Mouse (Mus musculus) intestine, embryonic 14.5 days (tissue): ENCODE data around the gene Prkcz. TPM values are rescaled to one million over a fixed set of nuclear protein-coding genes. Genes with fewer than 3 reads are reported as not detected.

ENCODE experiments used
- ATAC-seq: fragments of 200-750 bp; cut with Nextera tagmentation; replicated peaks from 2 replicates; pipeline ENCODE4 v1.8.0; 2017; ENCODE audit warnings: low read depth, moderate number of reproducible peaks, moderate TSS enrichment, moderate library complexity; ENCODE audit not compliant: low FRiP score, low TSS enrichment
- DNase-seq: peaks from one replicate; pipeline ENCODE4 v3.0.0-alpha.2; 2018; ENCODE audit warnings: low spot score
- H3K27ac ChIP-seq: fragments of 300-500 bp; sonication (generic); 2 replicates; pipeline ENCODE4 v1.5.1; 2014; ENCODE audit warnings: low read depth, mild to moderate bottlenecking, control low read depth
- H3K27me3 ChIP-seq: fragments of 300-500 bp; sonication (generic); replicated peaks from 2 replicates; pipeline ENCODE4 v1.6.1; 2014; ENCODE audit warnings: low read length, control low read depth; ENCODE audit not compliant: control insufficient read depth, insufficient read depth
- H3K36me3 ChIP-seq: fragments of 300-500 bp; sonication (generic); 2 replicates; pipeline ENCODE4 v1.6.1; 2014; ENCODE audit warnings: low read length, control low read depth; ENCODE audit not compliant: control insufficient read depth, insufficient read depth
- H3K4me1 ChIP-seq: fragments of 300-500 bp; sonication (generic); replicated peaks from 2 replicates; pipeline ENCODE4 v1.6.1; 2014; ENCODE audit warnings: low read length, control low read depth, mixed read lengths; ENCODE audit not compliant: control insufficient read depth, insufficient read depth
- H3K4me2 ChIP-seq: fragments of 300-500 bp; sonication (generic); 2 replicates; pipeline ENCODE4 v1.6.1; 2014; ENCODE audit warnings: low read length
- H3K4me3 ChIP-seq: fragments of 300-500 bp; sonication (generic); 2 replicates; pipeline ENCODE4 v1.5.1; 2014; ENCODE audit warnings: low read depth, low read length, control low read depth, mixed read lengths
- H3K9ac ChIP-seq: fragments of 300-500 bp; sonication (generic); 2 replicates; pipeline ENCODE4 v1.6.1; 2014; ENCODE audit warnings: mild to moderate bottlenecking, low read length
- H3K9me3 ChIP-seq: fragments of 300-500 bp; sonication (generic); 2 replicates; pipeline ENCODE4 v1.6.1; 2016; ENCODE audit warnings: low read length, control low read depth; ENCODE audit not compliant: control insufficient read depth
- WGBS: fragments of 180-500 bp; shearing (Covaris S2); extraction: QIAGEN DNeasy Blood & Tissue Kit; methylation state at CpG from one replicate; pipeline ENCODE4 v1.1.7; 2014; 5-methylcytosine and 5-hydroxymethylcytosine counted together
- polyA plus RNA-seq: library from polyadenylated mRNA; unstranded; fragments of >200 nt; fragmentation: Nextera tagmentation; extraction: Ambion mirVana; gene quantifications from 2 replicates; pipeline ENCODE4 v1.2.1, GENCODE M21; 2014

The Prkcz gene
- polyA plus RNA-seq, 1 experiment from 2014 or later, result 24.1 TPM

DNA sequence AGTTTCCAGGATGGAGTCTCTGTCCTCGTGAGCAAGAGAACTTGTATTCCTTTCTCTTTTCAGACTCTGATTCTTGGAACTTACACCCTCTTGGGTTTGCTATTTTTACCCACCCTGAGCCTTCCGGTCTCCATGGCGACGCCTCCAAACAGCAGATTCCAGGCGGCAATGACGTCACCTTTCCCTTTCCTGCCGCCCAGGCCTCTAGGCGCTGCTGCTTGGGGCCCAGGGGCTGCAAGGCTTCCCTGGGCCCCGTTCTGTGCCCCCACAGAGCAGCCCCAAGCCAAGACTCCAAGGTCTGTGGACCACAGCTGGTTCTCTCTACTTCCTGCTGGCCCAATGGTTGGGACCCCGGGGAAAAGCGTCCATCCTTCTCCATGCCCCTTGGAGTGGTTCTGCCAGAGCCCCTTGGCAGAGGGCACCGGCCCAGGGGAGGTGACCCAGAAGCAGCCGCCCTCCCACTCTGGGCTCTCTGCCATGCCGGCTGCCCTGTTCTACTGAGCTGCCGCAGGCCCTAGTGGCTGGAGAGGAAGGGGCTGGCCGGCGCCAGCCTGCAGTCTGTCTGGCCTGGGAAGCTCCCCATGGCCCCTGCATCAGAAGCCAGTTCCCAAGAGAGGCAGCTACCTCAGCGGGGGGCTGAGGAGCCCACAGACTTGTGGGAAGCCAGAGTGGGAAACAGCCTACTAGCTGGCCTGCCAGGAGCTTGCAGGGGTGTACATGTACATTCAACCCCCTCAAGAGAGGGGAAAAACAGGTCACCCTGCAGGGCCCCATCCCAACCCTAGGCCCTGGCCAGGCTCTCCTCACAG, 125.6 kb downstream of the Prkcz start:
- DNase-seq (peak; percentile 93), ATAC-seq (peak; percentile 83)
- Histone ChIP-seq H3K4me1 (peaks cover 48% of the 10 kb centered on the region), H3K9ac (peak overlapping the region; percentile 49), H3K4me2 (peak overlapping the region; percentile 36), H3K36me3 (no peaks in the 10 kb centered on the region), H3K27me3 (no peaks in the 10 kb centered on the region), H3K9me3 (no peaks in the 10 kb centered on the region), H3K27ac (peak overlapping the region; percentile 99), H3K4me3 (no peak overlapping the region; the same call in 1 of the 2 replicates)
- WGBS, result 5% methylated on average over 18 of the region's 18 CpGs

DNA sequence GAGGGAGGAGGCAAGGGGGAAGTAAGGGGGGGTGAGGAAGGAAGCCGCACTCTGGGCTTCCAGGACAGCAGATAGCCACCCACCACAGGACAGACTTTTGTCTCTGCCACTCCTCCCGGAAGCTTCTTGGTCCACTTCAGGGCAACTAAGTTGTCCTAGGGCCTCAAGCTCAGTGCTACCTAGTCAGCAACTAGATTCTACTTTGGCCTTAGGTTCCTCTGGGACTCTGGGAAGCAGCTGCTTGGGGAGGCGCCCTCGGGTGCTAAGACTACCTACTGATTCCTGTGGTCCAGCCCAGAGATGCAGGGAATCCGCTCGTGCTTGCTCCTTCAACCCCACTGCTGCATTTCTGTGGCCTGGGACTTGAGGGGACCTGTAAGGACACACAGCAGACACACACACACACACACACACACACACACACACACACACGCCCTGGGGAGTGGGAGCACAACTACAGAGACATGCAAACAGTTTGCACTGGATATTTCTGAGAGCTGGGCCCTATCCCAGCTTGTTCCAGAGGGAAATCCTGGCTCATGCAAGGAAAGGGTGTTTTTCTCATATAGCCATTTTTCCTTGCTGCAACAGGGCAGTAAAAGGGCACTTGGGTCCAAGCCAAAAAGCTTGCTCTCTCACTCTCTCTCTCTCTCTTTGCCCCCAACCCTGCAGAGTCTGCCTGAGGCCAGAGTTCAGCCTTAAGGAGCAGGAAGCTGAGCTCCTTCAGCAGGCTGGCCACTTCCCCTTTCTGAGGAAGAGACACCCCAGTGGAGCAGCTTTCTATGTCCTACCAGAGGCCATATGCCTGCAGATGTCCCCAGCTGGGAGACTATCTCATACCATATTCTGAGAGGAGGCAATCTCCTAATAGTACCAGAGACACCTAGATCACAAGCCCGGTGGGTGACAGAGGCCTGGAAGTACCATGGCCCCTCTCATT, 126.5 kb downstream of the Prkcz start:
- peak overlapping the region; percentile 99 for H3K27ac ChIP-seq
- 32% methylated on average over 8 of the region's 8 CpGs for WGBS
- peaks cover 48% of the 10 kb centered on the region for H3K4me1 ChIP-seq
- no peak overlapping the region for H3K4me3 ChIP-seq
- no peaks in the 10 kb centered on the region for H3K36me3 ChIP-seq
- H3K9me3 ChIP-seq, result no peaks in the 10 kb centered on the region
- H3K9ac ChIP-seq, result peak overlapping the region; percentile 49
- ATAC-seq, result peak; percentile 29
- DNase-seq, result no peak
- H3K4me2 ChIP-seq, result peak overlapping the region; percentile 36
- no peaks in the 10 kb centered on the region for H3K27me3 ChIP-seq

DNA sequence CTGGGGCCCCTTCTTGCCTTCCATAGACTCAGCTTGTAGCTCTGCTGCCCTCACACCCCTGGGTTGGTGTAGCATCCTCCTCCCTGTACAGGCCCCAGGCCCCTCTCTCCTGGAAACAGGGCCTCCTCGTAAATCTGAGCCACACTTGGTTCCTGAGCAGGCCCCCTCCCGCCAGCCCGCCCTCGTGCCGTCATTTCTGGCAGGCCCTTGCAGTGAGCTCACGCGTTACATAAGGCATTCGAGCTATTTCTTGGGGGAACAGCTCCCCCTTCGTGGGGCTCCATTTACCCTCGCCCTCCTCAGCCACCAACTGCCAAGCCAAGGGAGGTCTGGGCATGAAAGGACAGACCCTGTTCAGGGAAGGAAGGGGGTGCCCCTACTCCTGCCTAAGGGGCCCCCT, 127.3 kb downstream of the Prkcz start:
- Histone ChIP-seq H3K9me3 (no peaks in the 10 kb centered on the region), H3K4me1 (peaks cover 45% of the 10 kb centered on the region), H3K4me3 (no peak overlapping the region), H3K27ac (peak overlapping the region; percentile 99), H3K36me3 (no peaks in the 10 kb centered on the region), H3K9ac (peak overlapping the region; percentile 36), H3K4me2 (peak overlapping the region; percentile 14; the same call in 1 of the 2 replicates), H3K27me3 (no peaks in the 10 kb centered on the region)
- DNase-seq (peak; percentile 85), ATAC-seq (peak; percentile 68)
- 11% methylated on average over 10 of the region's 10 CpGs for WGBS

DNA sequence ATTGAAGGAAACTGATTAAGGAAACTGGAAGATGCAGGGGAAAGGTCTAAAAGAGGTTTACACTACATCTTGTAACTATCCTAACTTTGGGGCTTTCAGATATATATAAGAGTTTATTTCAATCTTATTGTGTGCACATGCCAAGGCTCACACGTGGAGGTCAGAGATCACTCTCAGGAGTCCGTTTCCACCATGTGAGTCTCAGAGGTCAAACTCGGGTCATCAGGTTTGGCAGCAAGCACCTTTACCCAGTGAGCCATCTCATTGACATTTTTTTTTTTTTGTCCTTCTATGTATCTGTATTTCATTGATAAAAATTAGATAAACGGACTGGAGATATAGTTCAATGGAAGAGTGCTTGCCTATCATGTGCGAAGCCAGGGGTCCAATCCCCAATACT, 132.7 kb downstream of the Prkcz start:
- ATAC-seq (no peak), DNase-seq (no peak)
- no peaks in the 10 kb centered on the region for H3K36me3 ChIP-seq
- H3K27ac ChIP-seq, result no peak overlapping the region
- no peak overlapping the region for H3K4me3 ChIP-seq
- H3K9me3 ChIP-seq, result no peaks in the 10 kb centered on the region
- no peak overlapping the region for H3K4me2 ChIP-seq
- no peak overlapping the region for H3K9ac ChIP-seq
- peaks cover 11% of the 10 kb centered on the region for H3K4me1 ChIP-seq
- H3K27me3 ChIP-seq, result no peaks in the 10 kb centered on the region
- 67% methylated on average over 5 of the region's 5 CpGs for WGBS

DNA sequence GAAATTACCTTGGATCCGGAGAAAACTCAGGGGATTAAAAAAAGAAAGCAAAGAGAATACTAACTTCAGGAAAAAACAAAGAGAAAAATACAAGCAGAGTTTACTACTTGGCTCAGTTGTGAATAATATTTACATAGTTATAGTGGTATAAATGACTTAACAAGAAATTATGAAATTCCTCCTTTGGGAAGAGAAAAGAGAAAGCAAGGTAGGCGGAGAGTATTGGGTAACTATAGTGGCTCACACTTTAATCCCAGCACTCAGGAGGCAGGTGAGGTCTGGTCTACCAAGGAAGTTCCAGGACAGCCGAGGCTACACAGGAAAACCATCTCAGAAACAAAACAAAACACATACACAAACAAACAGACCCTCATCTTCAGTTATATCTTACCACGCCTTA, 133.2 kb downstream of the Prkcz start:
- no peak for DNase-seq
- Histone ChIP-seq H3K4me2 (no peak overlapping the region), H3K9ac (no peak overlapping the region), H3K4me1 (peaks cover 7% of the 10 kb centered on the region), H3K27ac (no peak overlapping the region), H3K9me3 (no peaks in the 10 kb centered on the region), H3K4me3 (no peak overlapping the region), H3K36me3 (no peaks in the 10 kb centered on the region), H3K27me3 (no peaks in the 10 kb centered on the region)
- no peak for ATAC-seq
- 77% methylated on average over 4 of the region's 4 CpGs for WGBS

DNA sequence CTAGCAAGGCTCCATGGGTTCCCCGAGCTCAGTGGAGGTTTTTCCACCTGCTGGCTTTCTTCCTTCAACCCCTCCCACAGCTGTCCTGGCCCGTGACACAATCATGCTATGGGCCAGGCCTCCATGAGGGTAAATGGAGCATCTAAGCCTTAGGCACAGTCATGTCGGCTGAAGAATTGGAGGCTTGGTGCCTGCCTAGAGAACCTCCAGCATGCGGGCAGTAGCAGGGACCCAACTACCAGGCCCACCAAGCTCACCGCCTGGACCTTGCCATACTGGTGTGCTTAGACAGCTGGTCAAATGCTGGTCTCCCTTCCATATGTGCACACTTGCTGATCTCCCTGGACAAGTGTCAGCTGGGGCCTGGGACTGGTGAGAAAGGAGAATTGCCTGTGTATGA, 135.2 kb downstream of the Prkcz start:
- no peak overlapping the region for H3K4me2 ChIP-seq
- 80% methylated on average over 5 of the region's 5 CpGs for WGBS
- H3K9ac ChIP-seq, result no peak overlapping the region
- no peak overlapping the region for H3K4me3 ChIP-seq
- no peaks in the 10 kb centered on the region for H3K36me3 ChIP-seq
- H3K9me3 ChIP-seq, result no peaks in the 10 kb centered on the region
- no peaks in the 10 kb centered on the region for H3K27me3 ChIP-seq
- ATAC-seq (no peak), DNase-seq (no peak)
- H3K4me1 ChIP-seq, result peaks cover 7% of the 10 kb centered on the region
- H3K27ac ChIP-seq, result no peak overlapping the region

DNA sequence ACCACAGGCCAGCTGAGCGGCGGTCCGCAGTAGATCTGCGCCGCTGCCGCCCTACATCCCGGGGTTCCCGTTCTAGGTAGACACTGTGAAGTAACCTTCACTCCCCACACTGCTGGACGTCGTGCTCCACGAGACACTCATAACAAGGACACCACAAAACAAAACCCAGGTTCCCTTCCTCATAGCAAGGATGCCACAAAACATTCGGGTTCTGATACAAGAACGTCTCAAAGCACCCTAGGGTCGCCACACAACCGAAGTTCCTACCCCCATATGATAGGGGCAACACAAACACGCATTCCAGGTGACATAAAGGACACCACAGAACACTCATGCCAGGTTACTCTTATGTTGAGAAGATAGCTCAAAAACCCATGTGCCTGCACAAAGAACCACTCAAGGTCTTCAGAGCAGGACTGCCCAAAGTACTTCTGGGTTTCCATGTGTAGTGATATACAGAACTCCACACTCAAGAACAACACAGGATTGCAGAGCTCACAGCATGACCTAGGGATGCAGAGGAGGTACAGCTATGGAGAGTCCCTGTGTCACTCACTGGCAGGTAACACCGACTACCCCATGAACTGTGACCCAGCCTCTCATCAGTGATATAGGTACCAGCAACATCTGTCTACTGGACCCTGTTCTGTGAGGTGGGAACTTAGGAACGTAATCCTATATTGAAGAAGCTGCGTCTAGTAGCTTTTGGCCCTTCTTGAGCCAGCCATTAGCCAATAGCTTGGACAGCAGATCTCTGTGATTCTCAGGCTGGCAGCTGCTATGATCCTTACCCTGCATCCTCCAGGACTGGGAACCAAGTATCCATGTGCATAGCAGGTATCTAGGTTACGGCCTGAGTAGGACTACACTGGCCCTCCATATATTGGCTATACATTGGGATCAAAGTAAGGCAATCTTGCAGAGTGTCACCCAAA, 137.3 kb downstream of the Prkcz start:
- WGBS, result 33% methylated on average over 20 of the region's 20 CpGs
- H3K9ac ChIP-seq, result peak overlapping the region; percentile 74
- peak overlapping the region; percentile 88 for H3K4me3 ChIP-seq
- no peaks in the 10 kb centered on the region for H3K27me3 ChIP-seq
- peaks cover 22% of the 10 kb centered on the region for H3K4me1 ChIP-seq
- no peaks in the 10 kb centered on the region for H3K36me3 ChIP-seq
- DNase-seq, result no peak
- no peaks in the 10 kb centered on the region for H3K9me3 ChIP-seq
- H3K27ac ChIP-seq, result peak overlapping the region; percentile 93
- peak overlapping the region; percentile 46 for H3K4me2 ChIP-seq
- ATAC-seq, result no peak
